Mouse (Mus musculus) left cerebral cortex, postnatal 36 days (tissue): Measurements from ENCODE around the gene Gm14408. TPM values are rescaled to one million over a fixed set of nuclear protein-coding genes. Genes with fewer than 3 reads are reported as not detected.
"Not testable (repeated sequence)": the region's sequence is repeated elsewhere in the genome, so short reads cannot be mapped to it uniquely, and the experiment has no call there.

Experiments
- DNase-seq, 2 experiments: peaks; one replicate each; pipeline ENCODE4 v3.0.0; 2021 to 2022; ENCODE audit warnings: low spot score in 2 of 2, mixed read lengths in 1 of 2
- intact Hi-C: fragments of 180-260 bp; cut with DNase I; formaldehyde crosslinking; loops from one replicate; pipeline ENCODE4 v1.15.1; 2025
- total RNA-seq, 2 experiments: library from RNA; stranded (reverse); gene quantifications; 2 replicates each; pipeline ENCODE4 v1.2.3; 2021

Gm14408 gene
- total RNA-seq = not detected

- intact Hi-C loops, DNase-seq: not testable (repeated sequence)
Measured at GRCm38 (mm10) chr2:176830840-176831239, at the start of gene Gm14408. TSS of gene Gm14408 (plus strand) at chr2:176831140.

DNA sequence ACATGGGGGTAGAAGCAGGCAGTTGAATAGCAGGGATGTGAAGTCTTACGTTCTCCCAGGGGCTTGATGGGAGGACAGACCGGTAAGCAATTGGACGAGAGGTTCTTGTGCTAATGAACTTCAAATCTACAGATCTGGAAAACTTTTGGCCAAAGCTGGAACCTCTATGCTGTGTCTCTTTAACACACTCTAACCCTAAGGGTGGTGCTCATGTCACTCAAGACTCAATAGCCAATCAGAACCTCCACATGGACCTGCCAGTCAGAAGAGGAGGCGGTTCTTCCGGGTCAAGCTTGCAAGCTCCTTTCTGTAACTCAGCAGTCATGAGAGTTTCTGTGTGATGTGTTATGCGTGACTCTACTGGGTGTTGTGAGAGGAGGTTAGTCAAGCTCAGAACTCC lies 32.6 kb upstream of the Gm14408 start, which contains the start of gene Gm14295:
Gene Gm14295, plus strand, starts transcription at position 301 of the 400 bp plus-strand sequence.
- DNase-seq, intact Hi-C loops: not testable (repeated sequence)

GRCm38 (mm10) chr2:176798785-176799184 lies 32.2 kb upstream of the Gm14408 start:
- intact Hi-C loops, DNase-seq: not testable (repeated sequence)

Other genes starting within 250 kb of the Gm14408 start
- gene Gm14308, start 194.8 kb upstream of the Gm14408 start, total RNA-seq = 1 to 10 TPM; 2.5 to 8.4 TPM
- gene Zfp973, start 160.6 kb upstream of the Gm14408 start, total RNA-seq = 10 to 100 TPM; 10.5 to 11.3 TPM
- gene Gm14305, start 122.8 kb upstream of the Gm14408 start, total RNA-seq = 10 to 100 TPM; 30.8 to 36.3 TPM
- gene Gm14295, start 32.5 kb upstream of the Gm14408 start, total RNA-seq = 10 to 100 TPM; 16.6 to 20.1 TPM
- gene Gm14296, start 96.7 kb downstream of the Gm14408 start, total RNA-seq = 10 to 100 TPM; 15.1 to 20.5 TPM
- gene Gm14419, start 169.8 kb downstream of the Gm14408 start, total RNA-seq = 10 to 100 TPM; 53.1 to 64.6 TPM
- gene Gm14401, start 243.2 kb downstream of the Gm14408 start, total RNA-seq = under 1 TPM; 0.66 to 0.94 TPM